Mouse (Mus musculus) B cell, adult 67 days (primary cell): ENCODE results near the gene Rab5b. TPM values are rescaled to one million over a fixed set of nuclear protein-coding genes. Genes with fewer than 3 reads are reported as not detected.

Source experiments
- total RNA-seq, 2 experiments: library from RNA; stranded (reverse); gene quantifications; 4 replicates each; pipeline ENCODE4 v1.2.4; 2023

Gene Rab5b
- 10 to 100 TPM; 71.4 to 72.8 TPM for total RNA-seq

GRCm38 (mm10) chr10:128695992-128696807, at the start of gene Rab5b:
Rab5b (minus strand) TSS chr10:128696264.

GRCm38 (mm10) chr10:128744680-128745601, 48.9 kb upstream of the Rab5b start, which contains the start of gene Dgka:
Dgka (minus strand) TSS chr10:128744855.

GRCm38 (mm10) chr10:128704491-128705316, 8.6 kb upstream of the Rab5b start, which contains the start of gene Cdk2:
Cdk2 (minus strand) TSS chr10:128705031.

GRCm38 (mm10) chr10:128703895-128704294, 7.8 kb upstream of the Rab5b start, which contains the start of gene Pmel:
Pmel (plus strand) TSS chr10:128704195.

GRCm38 (mm10) chr10:128673763-128674468, 22.1 kb downstream of the Rab5b start, which contains the start of gene Suox:
Suox (minus strand) TSS chr10:128674073.

GRCm38 (mm10) chr10:128645111-128646011, 50.7 kb downstream of the Rab5b start, which contains the start of gene Ikzf4:
Ikzf4 (minus strand) TSS chr10:128645991.

Other genes with a start within 250 kb of the Rab5b start
- gene Smarcc2, start 237.0 kb downstream of the Rab5b start, total RNA-seq, result 100 to 1,000 TPM; 167 to 179 TPM
- 100 to 1,000 TPM; 532 to 547 TPM for gene Myl6, start 202.1 kb downstream of the Rab5b start, total RNA-seq
- 1 to 10 TPM in 1 of 2 experiments, not detected in 1; 1.0 TPM for gene Myl6b, start 197.6 kb downstream of the Rab5b start, total RNA-seq
- 100 to 1,000 TPM; 256 to 263 TPM for gene Esyt1, start 170.4 kb downstream of the Rab5b start, total RNA-seq
- gene Zc3h10, start 148.5 kb downstream of the Rab5b start, total RNA-seq, result 10 to 100 TPM; 64.2 to 67.6 TPM
- 1,000 to 10,000 TPM; 3,633 to 3,680 TPM for gene Rpl41, start 147.0 kb downstream of the Rab5b start, total RNA-seq
- gene Pa2g4, start 130.3 kb downstream of the Rab5b start, total RNA-seq, result 10 to 100 TPM; 83.0 to 90.6 TPM
- 1 to 10 TPM; 1.2 to 1.3 TPM for gene Erbb3, start 106.6 kb downstream of the Rab5b start, total RNA-seq
- gene Rps26, start 69.5 kb downstream of the Rab5b start, total RNA-seq, result 1,000 to 10,000 TPM; 1,119 to 1,137 TPM
- under 1 TPM in 1 of 2 experiments, not detected in 1; 0.32 TPM for gene Ikzf4, start 50.3 kb downstream of the Rab5b start, total RNA-seq
- 10 to 100 TPM in 1 of 2 experiments, 1 to 10 TPM in 1; 8.6 to 10.1 TPM for gene Suox, start 22.2 kb downstream of the Rab5b start, total RNA-seq
- 1 to 10 TPM in 1 of 2 experiments, under 1 TPM in 1; 0.87 to 1.2 TPM for gene Pmel, start 7.9 kb upstream of the Rab5b start, total RNA-seq
- gene Cdk2, start 8.8 kb upstream of the Rab5b start, total RNA-seq, result 10 to 100 TPM; 56.7 to 61.7 TPM
- 100 to 1,000 TPM; 188 to 201 TPM for gene Dgka, start 48.6 kb upstream of the Rab5b start, total RNA-seq
- 10 to 100 TPM; 46.2 to 59.0 TPM for gene Pym1, start 51.6 kb upstream of the Rab5b start, total RNA-seq
- gene Mmp19, start 94.6 kb upstream of the Rab5b start, total RNA-seq, result not detected
- gene Dnajc14, start 107.8 kb upstream of the Rab5b start, total RNA-seq, result 10 to 100 TPM; 70.8 to 83.4 TPM
- gene Tmem198b, start 108.1 kb upstream of the Rab5b start, total RNA-seq, result 10 to 100 TPM; 18.4 to 18.7 TPM
- gene Sarnp, start 121.1 kb upstream of the Rab5b start, total RNA-seq, result 10 to 100 TPM; 55.1 to 57.0 TPM
- gene Ormdl2, start 125.4 kb upstream of the Rab5b start, total RNA-seq, result 10 to 100 TPM; 21.2 to 25.7 TPM
- gene Gdf11, start 195.5 kb upstream of the Rab5b start, total RNA-seq, result 10 to 100 TPM; 53.2 to 61.2 TPM
- 1 to 10 TPM; 1.2 to 1.7 TPM for gene Cd63, start 204.7 kb upstream of the Rab5b start, total RNA-seq
- gene Rdh5, start 226.6 kb upstream of the Rab5b start, total RNA-seq, result 1 to 10 TPM; 6.5 to 8.2 TPM
- 10 to 100 TPM; 67.9 to 70.9 TPM for gene Bloc1s1, start 227.8 kb upstream of the Rab5b start, total RNA-seq
- under 1 TPM in 1 of 2 experiments, not detected in 1; 0.26 TPM for gene Itga7, start 237.6 kb upstream of the Rab5b start, total RNA-seq